Mouse (Mus musculus) hindbrain, embryonic 13.5 days (tissue): Measurements from ENCODE around the gene Notch3. TPM values are rescaled to one million over a fixed set of nuclear protein-coding genes. Genes with fewer than 3 reads are reported as not detected.

Source experiments
- polyA plus RNA-seq: library from polyadenylated mRNA; unstranded; fragments of >200 nt; fragmentation: Nextera tagmentation; extraction: Ambion mirVana; gene quantifications from 2 replicates; pipeline ENCODE4 v1.2.1, GENCODE M21; 2015

Notch3 gene
- polyA plus RNA-seq, 1 experiment from 2014 or later: 8.6 TPM

Other genes with a start within 250 kb of the Notch3 start
- gene Rrp1b, start 130.8 kb downstream of the Notch3 start, polyA plus RNA-seq: 36.2 and 39.5 TPM in 2 replicates
- 0.43 and 0.70 TPM in 2 replicates for gene Hsf2bp, start 130.5 kb downstream of the Notch3 start, polyA plus RNA-seq
- gene Ephx3, start 22.7 kb upstream of the Notch3 start, polyA plus RNA-seq: 0.10 and 0.23 TPM in 2 replicates
- 81.8 and 83.9 TPM in 2 replicates for gene Brd4, start 117.9 kb upstream of the Notch3 start, polyA plus RNA-seq
- gene Akap8, start 154.4 kb upstream of the Notch3 start, polyA plus RNA-seq: 109 TPM in 2 replicates
- gene Akap8l, start 183.8 kb upstream of the Notch3 start, polyA plus RNA-seq: 148 and 156 TPM in 2 replicates
- 35.3 and 35.9 TPM in 2 replicates for gene Wiz, start 222.6 kb upstream of the Notch3 start, polyA plus RNA-seq
- gene Rasal3, start 236.7 kb upstream of the Notch3 start, polyA plus RNA-seq: 0.62 and 0.83 TPM in 2 replicates